Mouse (Mus musculus) heart, postnatal 4 days (tissue): ENCODE data around the gene Lats2. TPM values are rescaled to one million over a fixed set of nuclear protein-coding genes. Genes with fewer than 3 reads are reported as not detected.
A peak's percentile ranks its signal among the peaks of the same experiment; 100 is the strongest.

ENCODE experiments used
- DNase-seq: peaks from one replicate; pipeline ENCODE4 v3.0.0; 2021
- total RNA-seq, 2 experiments: library from RNA; stranded (reverse); gene quantifications; 2 replicates each; pipeline ENCODE4 v1.2.3; 2021

Lats2 gene
- total RNA-seq, 2 experiments from 2014 or later, result 53.8 to 56.0 TPM

GRCm38 (mm10) chr14:57737089-57737488 is 21.1 kb downstream of the Lats2 start:
- DNase-seq, result peak; percentile 54

- no peak for DNase-seq
Measured at GRCm38 (mm10) chr14:57736141-57736540, 22.0 kb downstream of the Lats2 start.

GRCm38 (mm10) chr14:57732668-57733293 is 25.4 kb downstream of the Lats2 start:
- DNase-seq, result no peak

GRCm38 (mm10) chr14:57730527-57730926 is 27.7 kb downstream of the Lats2 start:
- DNase-seq, result peak; percentile 78

- peak; percentile 51 for DNase-seq
Measured at GRCm38 (mm10) chr14:57729975-57730499, 28.2 kb downstream of the Lats2 start.

- no peak for DNase-seq
Measured at GRCm38 (mm10) chr14:57729364-57729763, 28.8 kb downstream of the Lats2 start.

GRCm38 (mm10) chr14:57726172-57726571 is 32.0 kb downstream of the Lats2 start:
- no peak for DNase-seq

GRCm38 (mm10) chr14:57724473-57724872 is 33.7 kb downstream of the Lats2 start:
- no peak for DNase-seq

GRCm38 (mm10) chr14:57718245-57718644 is 39.9 kb downstream of the Lats2 start:
- DNase-seq, result no peak

GRCm38 (mm10) chr14:57716601-57717245 is 41.5 kb downstream of the Lats2 start:
- DNase-seq, result no peak

GRCm38 (mm10) chr14:57712884-57713283 is 45.3 kb downstream of the Lats2 start:
- DNase-seq, result no peak

GRCm38 (mm10) chr14:57711059-57711458 is 47.1 kb downstream of the Lats2 start:
- no peak for DNase-seq

- peak; percentile 52 for DNase-seq
Measured at GRCm38 (mm10) chr14:57709171-57709570, 49.0 kb downstream of the Lats2 start.

- DNase-seq, result peak; percentile 51
Measured at GRCm38 (mm10) chr14:57708580-57708979, 49.6 kb downstream of the Lats2 start.

- DNase-seq, result peak; percentile 64
Measured at GRCm38 (mm10) chr14:57707100-57707893, 50.9 kb downstream of the Lats2 start.

GRCm38 (mm10) chr14:57706760-57707099 is 51.5 kb downstream of the Lats2 start:
- DNase-seq, result no peak

GRCm38 (mm10) chr14:57705759-57706158 is 52.4 kb downstream of the Lats2 start:
- no peak for DNase-seq

- DNase-seq, result no peak
Measured at GRCm38 (mm10) chr14:57705075-57705474, 53.1 kb downstream of the Lats2 start.

GRCm38 (mm10) chr14:57701915-57702477 is 56.2 kb downstream of the Lats2 start:
- no peak for DNase-seq

- no peak for DNase-seq
Measured at GRCm38 (mm10) chr14:57699461-57699970, 58.7 kb downstream of the Lats2 start.

GRCm38 (mm10) chr14:57699016-57699415 is 59.2 kb downstream of the Lats2 start:
- no peak for DNase-seq

- no peak for DNase-seq
Measured at GRCm38 (mm10) chr14:57696066-57696465, 62.1 kb downstream of the Lats2 start.

GRCm38 (mm10) chr14:57695550-57695949 is 62.6 kb downstream of the Lats2 start:
- no peak for DNase-seq
